In genomic region chr6:88204531-88205385, GRCm38 (mm10) we compare ENCODE assay signal across 14 mouse cellular contexts. TPM values are rescaled to one million over a fixed set of nuclear protein-coding genes. Genes with fewer than 3 reads are reported as not detected.
DNase-seq lines count a peak whose midpoint lies in the region; ATAC-seq lines count a peak whose summit lies in the region.
"Had no signal": no experiment of that assay in that cellular context is flagged by ENCODE, and none has a peak within 500 bp of the region (broad histone marks: within the 10 kb centered on the region; RNA-seq: fewer than 3 reads in every experiment).

No protein-coding gene starts in this region.

- H3K36me3 ChIP-seq in heart, embryonic 14.5 days (ENCODE audit: control insufficient read depth, insufficient read depth, low read length), result 0 out of 2 replicates have a peak, but pooled peaks cover 3% of the 10 kb centered on the region
- H3K36me3 ChIP-seq in neural tube, embryonic 12.5 days, result no peaks in the 10 kb centered on the region
- H3K36me3 ChIP-seq: limb, embryonic 15.5 days had no signal

- H3K4me3 ChIP-seq in heart, embryonic 14.5 days (ENCODE audit: control insufficient read depth in 1 of 2, insufficient read depth in 1 of 2, low read depth in 1 of 2, low read length in 2 of 2), result no peak overlapping the region
- no peak overlapping the region for H3K4me3 ChIP-seq in neural tube, embryonic 12.5 days
- H3K4me3 ChIP-seq: limb, embryonic 15.5 days had no signal

- WGBS in heart, embryonic 14.5 days, result 22% methylated on average over 25 of the region's 25 CpGs
- 4% methylated on average over 25 of the region's 25 CpGs for WGBS in neural tube, embryonic 12.5 days

- H3K4me1 ChIP-seq in heart, embryonic 14.5 days (ENCODE audit: control insufficient read depth in 2 of 2, insufficient read depth in 2 of 2, low read length in 2 of 2), result peaks cover 6% of the 10 kb centered on the region in 2 experiments; a peak in 3 of 4 replicates
- peaks cover 5% of the 10 kb centered on the region; the same call in 1 of the 2 replicates for H3K4me1 ChIP-seq in neural tube, embryonic 12.5 days

- no peak overlapping the region for H3K27ac ChIP-seq in heart, embryonic 14.5 days (replicated peaks in 1 of 2; ENCODE audit: control insufficient read depth in 1 of 2, insufficient read depth in 1 of 2, low read depth in 2 of 2, low read length in 2 of 2)
- no peak overlapping the region for H3K27ac ChIP-seq in neural tube, embryonic 12.5 days
- H3K27ac ChIP-seq: limb, embryonic 15.5 days; macrophage had no signal

- H3K9ac ChIP-seq in heart, embryonic 14.5 days (ENCODE audit: low read length), result no peak overlapping the region; the same call in 1 of the 2 replicates
- no peak overlapping the region for H3K9ac ChIP-seq in neural tube, embryonic 12.5 days
- H3K9ac ChIP-seq: limb, embryonic 15.5 days had no signal

- peaks cover 83% of the 10 kb centered on the region for H3K27me3 ChIP-seq in heart, embryonic 14.5 days (ENCODE audit: control insufficient read depth, insufficient read depth, low read length)
- H3K27me3 ChIP-seq in neural tube, embryonic 12.5 days (replicated peaks), result peaks cover 93% of the 10 kb centered on the region

- peak; percentile 98 for DNase-seq in heart, adult 11 months
- DNase-seq in heart, adult 8-10 months (ENCODE audit: low spot score), result no peak
- peak; percentile 38 for DNase-seq in retina, embryonic 14.5 days (ENCODE audit: low spot score)
- DNase-seq in retina, postnatal 1 day, result no peak
- DNase-seq in thymus, postnatal 25 days, result no peak
- no peak for DNase-seq in lung, adult 18-20 months
- DNase-seq: adrenal gland, postnatal 36 days; right cerebral cortex, adult 18-20 months; thymus, adult 18-20 months had no signal

- ATAC-seq in heart, embryonic 14.5 days (ENCODE audit: insufficient number of reproducible peaks, insufficient read depth, low FRiP score, low read depth), result no peak
- ATAC-seq in neural tube, embryonic 12.5 days (ENCODE audit: low FRiP score, low read depth), result 0 out of 2 replicates have a peak, but pooled peaks have one; percentile 11
- ATAC-seq: forebrain, embryonic 16.5 days had no signal

- H3K4me2 ChIP-seq in heart, embryonic 14.5 days (ENCODE audit: low read length), result peak overlapping the region; percentile 31; the same call in 1 of the 2 replicates
- H3K4me2 ChIP-seq in neural tube, embryonic 12.5 days (replicated peaks), result no peak overlapping the region
- H3K4me2 ChIP-seq: limb, embryonic 15.5 days had no signal

- H3K9me3 ChIP-seq in heart, embryonic 14.5 days (ENCODE audit: control insufficient read depth, low read length), result no peaks in the 10 kb centered on the region
- H3K9me3 ChIP-seq in neural tube, embryonic 12.5 days, result no peaks in the 10 kb centered on the region
- H3K9me3 ChIP-seq: limb, embryonic 15.5 days had no signal

RNA-seq across cellular contexts. Expression of gene Gata2, which starts 11.1 kb away (rescaled TPM):
- 10 to 100 TPM; 13.5 to 20.0 (median 17.4) TPM for total RNA-seq in heart, adult 8-10 months (2022)
- 12.5 and 18.6 TPM in 2 replicates for polyA plus RNA-seq in heart, embryonic 14.5 days (2014; fragmentation: Nextera tagmentation; extraction: Ambion mirVana)
- polyA plus RNA-seq in neural tube, embryonic 12.5 days (2016; fragmentation: Nextera tagmentation; extraction: Ambion mirVana), result 9.0 and 13.7 TPM in 2 replicates

RNA-seq across cellular contexts. Expression of gene Dnajb8, which starts 17.3 kb away (rescaled TPM):
- total RNA-seq in heart, adult 8-10 months (2022), result not detected
- polyA plus RNA-seq in heart, embryonic 14.5 days (2014; fragmentation: Nextera tagmentation; extraction: Ambion mirVana), result not detected in 2 replicates
- not detected in 2 replicates for polyA plus RNA-seq in neural tube, embryonic 12.5 days (2016; fragmentation: Nextera tagmentation; extraction: Ambion mirVana)
- total RNA-seq: adrenal gland, postnatal 36 days had no signal
- polyA plus RNA-seq: forebrain, embryonic 16.5 days; limb, embryonic 15.5 days; macrophage had no signal

Comparison
In these comparisons a context has a peak if more than half of its experiments do, and no peak if none do; other contexts are left out.
1. DNase-seq: peak in heart, adult 11 months (single experiment) and retina, embryonic 14.5 days (single experiment); none in heart, adult 8-10 months (single experiment), retina, postnatal 1 day (single experiment), thymus, postnatal 25 days (single experiment) and lung, adult 18-20 months (0 of 2).